Mouse (Mus musculus): ENCODE data around the gene Txn2. TPM values are rescaled to one million over a fixed set of nuclear protein-coding genes. Genes with fewer than 3 reads are reported as not detected.

The Txn2 gene
- total RNA-seq, 2 experiments from 2014 or later = 291 to 304 TPM

- peak in 1 of 2 experiments; percentile 59 for DNase-seq
These were observed 5.5 kb upstream of the Txn2 start for GRCm38 (mm10) chr15:77934326-77934725.

- peak; percentile 97 to 100 for DNase-seq
These were observed 5.0 kb upstream of the Txn2 start for GRCm38 (mm10) chr15:77933770-77934169.

- no peak for DNase-seq
These were observed 4.4 kb upstream of the Txn2 start for GRCm38 (mm10) chr15:77933222-77933621.

GRCm38 (mm10) chr15:77931689-77932016 lies 2.8 kb upstream of the Txn2 start:
- DNase-seq = peak in 1 of 2 experiments; percentile 61

GRCm38 (mm10) chr15:77930986-77931688 lies 2.3 kb upstream of the Txn2 start:
- DNase-seq = no peak

- DNase-seq = no peak
These were observed 998 bp upstream of the Txn2 start for GRCm38 (mm10) chr15:77929804-77930203.

GRCm38 (mm10) chr15:77928091-77928490 lies 715 bp downstream of the Txn2 start:
- DNase-seq = no peak

GRCm38 (mm10) chr15:77926921-77927320 lies 1.9 kb downstream of the Txn2 start:
- DNase-seq = no peak

- DNase-seq = no peak
These were observed 3.6 kb downstream of the Txn2 start for GRCm38 (mm10) chr15:77925195-77925594.

- no peak for DNase-seq
These were observed 5.4 kb downstream of the Txn2 start for GRCm38 (mm10) chr15:77923267-77924035.

GRCm38 (mm10) chr15:77922710-77923109 lies 6.1 kb downstream of the Txn2 start:
- DNase-seq = peak in 1 of 2 experiments; percentile 36

GRCm38 (mm10) chr15:77921636-77922035 lies 7.2 kb downstream of the Txn2 start:
- DNase-seq = no peak

GRCm38 (mm10) chr15:77920511-77921462 lies 8.0 kb downstream of the Txn2 start:
- DNase-seq = peak in 1 of 2 experiments; percentile 61

- DNase-seq = no peak
These were observed 9.4 kb downstream of the Txn2 start for GRCm38 (mm10) chr15:77919441-77919840.

GRCm38 (mm10) chr15:77916851-77917544 lies 11.8 kb downstream of the Txn2 start:
- peak; percentile 89 to 97 for DNase-seq

- DNase-seq = no peak
These were observed 13.5 kb downstream of the Txn2 start for GRCm38 (mm10) chr15:77915287-77915686.

- DNase-seq = no peak
These were observed 14.3 kb downstream of the Txn2 start for GRCm38 (mm10) chr15:77914507-77914906.

- no peak for DNase-seq
These were observed 15.8 kb downstream of the Txn2 start for GRCm38 (mm10) chr15:77913054-77913453.

GRCm38 (mm10) chr15:77912585-77912984 lies 16.2 kb downstream of the Txn2 start:
- DNase-seq = no peak

- peak in 1 of 2 experiments; percentile 75 for DNase-seq
These were observed 16.8 kb downstream of the Txn2 start for GRCm38 (mm10) chr15:77912048-77912447.

GRCm38 (mm10) chr15:77911065-77911464 lies 17.7 kb downstream of the Txn2 start:
- peak; percentile 49 to 65 for DNase-seq
